Mouse (Mus musculus) embryonic stem cell, embryonic (primary cell): ENCODE data around the gene Mest.

ENCODE experiments used
- CTCF ChIA-PET, 4 experiments: fragments of 300-600 bp in 2 of 4; fragments of 350-600 bp in 2 of 4; sonication (Branson Sonifier 250); formaldehyde crosslinking; loops; one replicate each; lab custom pipeline; 2022; ENCODE audit warnings: inconsistent platforms in 2 of 4; lab: Charles Lee
- POLR2A ChIA-PET, 4 experiments: fragments of 300-600 bp in 2 of 4; fragments of 350-600 bp in 2 of 4; sonication (Branson Sonifier 250); formaldehyde crosslinking; loops; one replicate each; lab custom pipeline; 2022; ENCODE audit warnings: antibody characterized with exemption in 4 of 4, inconsistent platforms in 1 of 4; lab: Charles Lee

The Mest gene

GRCm38 (mm10) chr6:30723331-30723730 lies at the start of gene Mest:
TSS of gene Mest (plus strand) at chr6:30723547.
- CTCF ChIA-PET: interaction anchor here in 1 of 4 experiments (1.8 kb wide), 1 partner anchor 171 kb away, joined by 4 read pairs; no protein-coding TSS in a partner anchor
- POLR2A ChIA-PET: interaction anchor here in 1 of 4 experiments (1.2 to 2.3 kb wide), 2 partner anchors 10 to 16 kb away, joined by 4 to 9 read pairs; no protein-coding TSS in a partner anchor

DNA sequence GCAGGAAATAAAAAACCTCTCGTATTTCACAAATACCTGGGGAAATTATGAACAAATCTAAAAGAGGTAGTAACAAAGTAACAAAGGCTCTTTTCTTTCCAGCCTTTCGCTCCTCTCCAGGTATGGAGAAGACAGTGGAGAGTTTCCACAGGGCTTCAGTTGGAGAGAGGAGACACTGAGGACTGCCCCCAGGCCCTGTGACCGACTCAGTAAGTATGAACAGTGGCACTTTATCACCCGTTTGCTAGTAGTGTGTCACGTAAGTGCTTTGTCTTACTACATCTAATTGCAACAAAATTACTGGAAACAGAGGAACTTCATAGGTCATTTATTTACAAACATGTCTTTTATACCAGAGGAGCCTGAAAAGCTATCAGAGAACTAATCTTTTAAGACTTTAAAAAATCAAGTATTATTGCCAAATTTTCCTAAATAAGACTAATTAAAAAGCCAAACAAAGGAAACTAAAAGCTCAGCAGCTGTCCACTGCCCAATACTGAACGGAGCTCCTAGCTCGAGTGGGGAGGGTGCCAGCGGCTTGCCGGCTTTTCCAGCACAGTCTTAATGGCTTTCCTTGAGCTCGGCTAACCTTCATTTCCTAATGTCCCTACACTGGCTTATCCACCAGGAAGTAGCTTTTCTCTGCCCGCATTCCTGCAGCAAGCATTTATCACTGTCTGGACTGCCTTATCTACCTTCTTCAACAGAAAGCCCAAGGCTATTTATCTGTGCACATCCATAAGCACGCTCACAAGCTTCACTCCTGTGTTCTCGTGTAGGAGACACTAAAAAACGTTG lies 49.4 kb upstream of the Mest start:
- ChIA-PET CTCF (interaction anchor here in 3 of 4 experiments (0.6 to 1.4 kb wide), 4 partner anchors 41 to 309 kb away, joined by 4 to 10 read pairs (median 4); no protein-coding TSS in a partner anchor), POLR2A (interaction anchor here in 2 of 4 experiments (0.8 to 1.6 kb wide), 3 partner anchors 13 to 164 kb away, joined by 3 read pairs; partner anchors contain the start of genes Ssmem1 (in 1 of the 2) and Tmem209 (in 1 of the 2))

DNA sequence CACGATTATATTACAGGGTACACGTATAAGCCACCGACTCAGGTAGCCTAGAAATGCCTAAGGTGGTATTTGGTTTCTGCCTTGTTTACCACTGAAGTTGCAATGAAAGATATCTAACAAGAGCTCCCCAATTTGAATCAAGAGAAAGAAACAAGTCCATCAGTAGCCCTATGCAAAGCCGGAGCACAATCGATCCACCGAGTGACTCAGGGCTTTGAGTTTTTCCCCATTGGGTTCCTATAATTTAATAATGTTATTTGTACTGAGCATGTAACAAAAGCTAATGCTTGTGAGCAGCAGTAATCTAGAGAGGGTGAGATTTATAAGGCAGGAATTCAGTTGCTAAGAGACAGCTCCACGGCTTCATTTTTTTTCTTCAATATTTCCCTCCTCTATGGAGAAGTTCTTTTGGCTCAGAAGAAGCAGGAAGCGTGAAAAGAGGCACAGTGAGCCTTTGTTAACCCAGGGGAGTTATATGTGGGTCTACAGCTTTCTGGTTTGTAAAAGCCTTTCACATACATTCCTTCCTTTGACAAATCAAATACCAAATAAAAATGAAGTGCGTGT lies 48.5 kb upstream of the Mest start:
- CTCF ChIA-PET: interaction anchor here in 3 of 4 experiments (0.6 to 1.4 kb wide), 3 partner anchors 62 to 308 kb away, joined by 3 to 10 read pairs (median 4); no protein-coding TSS in a partner anchor
- POLR2A ChIA-PET: interaction anchor here in 2 of 4 experiments (0.5 to 1.6 kb wide), 5 partner anchors 12 to 165 kb away, joined by 3 to 6 read pairs (median 3); partner anchors contain the start of genes Cep41 (in 1 of the 2), Ssmem1 (in 1 of the 2) and Tmem209 (in 1 of the 2)

GRCm38 (mm10) chr6:30675281-30675771 lies 48.0 kb upstream of the Mest start:
- POLR2A ChIA-PET: interaction anchor here in 2 of 4 experiments (0.5 to 1.6 kb wide), 5 partner anchors 11 to 166 kb away, joined by 3 to 6 read pairs (median 3); partner anchors contain the start of genes Cep41 (in 1 of the 2), Ssmem1 (in 1 of the 2) and Tmem209 (in 1 of the 2)
- CTCF ChIA-PET: interaction anchor here in 2 of 4 experiments (0.5 to 1.4 kb wide), 3 partner anchors 62 to 395 kb away, joined by 3 to 4 read pairs (median 3); no protein-coding TSS in a partner anchor

DNA sequence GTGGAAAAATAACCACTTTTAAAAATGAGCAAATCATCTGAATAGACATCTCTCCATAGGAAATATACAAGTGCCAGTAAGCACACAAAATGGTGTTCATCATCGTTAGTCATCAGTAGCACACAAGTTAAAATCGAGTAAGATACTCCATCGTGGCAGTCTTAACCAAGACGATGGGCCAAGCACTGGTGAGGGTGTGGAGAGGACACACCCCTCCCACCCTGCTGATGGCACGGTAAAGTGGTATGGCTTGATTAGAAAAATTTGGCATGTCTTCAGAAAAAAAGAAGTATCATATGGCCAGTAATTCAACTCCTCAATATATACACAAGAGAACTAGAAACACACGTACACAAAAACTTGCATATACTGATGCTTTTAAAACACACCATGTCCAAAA lies 46.8 kb upstream of the Mest start:
- CTCF ChIA-PET: no interaction called here
- POLR2A ChIA-PET: no interaction called here

DNA sequence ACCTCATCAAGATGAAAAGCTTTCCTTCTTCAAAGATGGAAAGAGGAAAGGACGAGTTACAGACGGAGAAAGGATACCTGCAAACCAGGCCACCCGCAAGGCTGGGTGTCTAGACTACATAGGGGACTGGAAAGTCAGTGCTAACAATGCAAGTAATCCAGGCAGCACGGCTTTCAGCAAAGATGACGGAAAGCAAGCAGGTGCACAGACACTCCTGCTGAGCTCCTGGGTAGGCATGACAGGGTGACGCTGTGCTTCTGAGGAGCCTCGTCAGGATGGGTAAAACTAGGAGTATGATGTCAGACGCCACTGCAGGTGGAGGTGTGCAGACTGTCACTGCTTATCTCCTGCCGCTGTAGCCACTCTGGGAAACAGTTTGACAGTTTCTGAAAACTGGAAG lies 45.8 kb upstream of the Mest start:
- POLR2A ChIA-PET: interaction anchor here in 1 of 4 experiments (2.0 kb wide), 1 partner anchor 16 kb away, joined by 7 read pairs; the partner anchor contains the start of gene Cep41
- CTCF ChIA-PET: no interaction called here

DNA sequence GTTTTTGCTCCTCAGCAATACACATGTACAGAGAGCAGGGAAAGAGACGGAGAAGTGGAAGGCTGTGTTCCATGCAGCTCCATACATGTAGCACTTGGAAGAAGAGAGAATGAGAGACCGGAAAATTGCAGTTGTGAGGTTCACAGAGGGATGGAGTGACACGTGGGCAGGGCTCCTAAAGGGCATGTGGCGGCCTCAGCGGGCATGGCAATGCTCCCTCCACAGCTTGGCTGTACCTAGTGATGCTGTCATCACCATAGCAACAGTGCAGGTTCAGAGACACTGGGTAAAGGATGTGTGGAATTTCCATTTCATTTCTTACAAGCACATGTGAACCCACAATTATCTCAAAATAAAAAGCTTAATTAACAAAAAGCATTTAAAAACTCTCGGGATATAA lies 44.9 kb upstream of the Mest start:
- ChIA-PET CTCF (no interaction called here), POLR2A (interaction anchor here in 1 of 4 experiments (2.0 kb wide), 1 partner anchor 15 kb away, joined by 7 read pairs; the partner anchor contains the start of gene Cep41)

- POLR2A ChIA-PET: no interaction called here
These were observed 43.8 kb upstream of the Mest start for GRCm38 (mm10) chr6:30679567-30679966.

DNA sequence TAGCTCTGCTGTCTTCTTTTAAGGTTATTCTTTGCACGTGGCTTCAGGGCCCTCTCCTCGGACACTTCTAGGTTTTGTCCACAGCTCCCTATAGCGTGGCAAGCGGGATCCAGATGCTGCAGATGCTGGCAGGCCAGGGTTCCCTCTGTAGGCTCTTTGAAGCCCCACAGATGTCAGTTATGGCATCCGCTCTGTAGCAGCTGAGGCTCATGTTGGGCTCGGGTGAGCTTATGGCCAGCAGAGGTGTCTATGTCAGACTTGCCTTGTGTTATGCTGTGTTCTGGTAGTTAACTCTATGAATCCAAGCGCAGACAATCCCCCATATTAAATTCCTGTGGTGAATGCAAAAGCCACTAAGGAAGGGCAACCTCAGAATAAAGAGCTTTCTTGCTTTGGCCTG lies 42.9 kb upstream of the Mest start:
- POLR2A ChIA-PET: interaction anchor here in 2 of 4 experiments (0.6 to 1.5 kb wide), 5 partner anchors 9 to 19 kb away, joined by 3 to 9 read pairs (median 4); partner anchors contain the start of gene Cep41 (in 1 of the 2)
- CTCF ChIA-PET: no interaction called here

More at GRCm38 (mm10) chr6:30679567-30679966, 43.8 kb upstream of the Mest start:
- CTCF ChIA-PET: no interaction called here

DNA sequence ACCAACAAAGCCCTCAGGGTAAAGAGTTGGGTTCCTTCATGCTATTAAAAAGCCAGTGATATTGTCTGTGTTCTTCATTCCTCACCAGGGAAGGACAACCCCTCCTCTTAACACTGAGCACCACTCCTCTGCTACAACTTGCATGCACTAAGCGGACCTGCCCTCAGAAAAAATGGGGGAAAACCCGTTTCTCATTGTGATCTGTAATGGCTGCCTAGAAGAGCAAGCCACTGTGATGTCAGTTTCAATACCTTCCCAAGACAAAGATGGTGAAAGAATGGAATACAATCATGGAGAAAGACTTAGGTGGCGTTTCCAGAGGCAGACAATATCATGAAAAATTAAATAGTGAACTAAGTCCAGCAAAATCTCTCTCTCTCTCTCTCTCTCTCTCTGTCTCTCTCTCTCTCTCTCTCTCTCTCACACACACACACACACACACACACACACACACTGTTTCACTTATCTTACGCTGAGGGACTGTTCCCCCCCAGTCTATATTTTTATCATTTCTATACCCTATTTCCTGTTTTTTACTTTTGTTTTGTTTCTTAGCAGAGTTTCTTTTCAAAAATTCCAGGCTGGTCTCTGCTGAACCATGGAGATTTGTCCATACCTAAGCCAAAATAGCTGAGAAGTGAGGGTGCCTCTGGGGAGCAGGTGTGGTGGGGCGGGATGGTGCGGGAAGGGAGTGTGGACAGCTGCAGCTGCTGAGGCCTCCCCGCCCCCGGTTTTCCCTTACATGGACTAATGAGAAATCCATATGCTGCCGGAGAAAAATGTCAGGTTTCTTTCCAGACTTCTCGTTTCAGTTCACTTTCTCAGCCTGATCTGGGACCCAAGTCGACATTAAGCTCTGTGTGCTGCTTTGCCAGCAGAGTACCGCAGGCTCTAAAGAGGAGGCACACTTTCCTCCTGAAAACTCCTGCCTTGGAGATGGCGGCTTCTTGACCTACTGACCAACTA lies 41.1 kb upstream of the Mest start:
- POLR2A ChIA-PET: interaction anchor here in 2 of 4 experiments (0.7 to 1.5 kb wide), 4 partner anchors 11 to 625 kb away, joined by 3 to 9 read pairs (median 4); partner anchors contain the start of genes Cep41 (in 1 of the 2), Ssmem1 (in 1 of the 2) and Tmem209 (in 1 of the 2)
- CTCF ChIA-PET: interaction anchor here in 1 of 4 experiments (0.6 kb wide), 1 partner anchor 346 kb away, joined by 5 read pairs; no protein-coding TSS in a partner anchor

DNA sequence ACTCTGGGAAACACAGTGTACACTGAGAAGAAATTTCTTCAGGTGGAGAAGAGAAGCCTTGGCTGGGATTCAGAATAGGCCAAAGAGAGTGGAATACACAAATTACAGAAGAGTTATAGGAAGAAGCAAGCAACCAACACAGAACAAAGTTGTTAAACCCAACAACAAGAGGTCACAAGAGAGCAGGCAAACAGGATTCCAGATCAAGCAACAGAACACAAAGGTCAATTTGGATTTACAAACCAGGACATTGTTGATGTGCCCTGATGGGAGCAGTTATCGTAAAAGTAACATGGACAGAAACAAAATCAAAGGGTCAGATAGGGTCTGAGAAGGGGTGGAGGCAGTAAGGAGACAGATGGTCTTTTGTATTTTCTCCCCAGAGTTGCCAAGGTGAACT lies 38.8 kb upstream of the Mest start:
- CTCF ChIA-PET: no interaction called here
- POLR2A ChIA-PET: interaction anchor here in 1 of 4 experiments (0.5 kb wide), 1 partner anchor 68 kb away, joined by 3 read pairs; no protein-coding TSS in a partner anchor

DNA sequence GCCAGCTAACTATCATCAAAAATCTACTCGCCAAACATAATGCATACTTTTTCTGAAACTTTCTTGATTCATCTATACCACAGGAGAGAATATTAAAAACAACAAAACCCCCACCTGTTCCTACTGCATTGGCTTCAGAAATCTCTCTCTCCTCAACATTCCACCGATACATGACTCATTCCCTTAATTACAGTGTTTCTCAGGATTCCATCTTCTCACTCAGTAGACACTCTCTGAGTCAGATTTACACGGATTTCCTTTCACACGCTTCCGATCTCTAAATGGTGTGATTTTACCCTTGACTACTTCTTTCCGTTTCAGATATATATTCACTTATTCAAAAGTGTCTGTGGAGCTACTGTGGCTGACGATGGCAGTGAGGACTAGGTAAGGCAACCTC lies 36.1 kb upstream of the Mest start:
- POLR2A ChIA-PET: interaction anchor here in 1 of 4 experiments (1.1 kb wide), 1 partner anchor 12 kb away, joined by 3 read pairs; no protein-coding TSS in a partner anchor
- CTCF ChIA-PET: interaction anchor here in 1 of 4 experiments (0.6 kb wide), 1 partner anchor 52 kb away, joined by 3 read pairs; no protein-coding TSS in a partner anchor

GRCm38 (mm10) chr6:30692826-30693225 lies 30.5 kb upstream of the Mest start:
- CTCF ChIA-PET: interaction anchor here in 1 of 4 experiments (0.5 kb wide), 1 partner anchor 222 kb away, joined by 3 read pairs; no protein-coding TSS in a partner anchor
- POLR2A ChIA-PET: interaction anchor here in 2 of 4 experiments (1.1 to 2.6 kb wide), 5 partner anchors 44 to 302 kb away, joined by 4 to 7 read pairs (median 6); partner anchors contain the start of genes Ssmem1 (in 2 of the 2), Tmem209 (in 2 of the 2), Klhdc10 (in 1 of the 2) and Zc3hc1 (in 1 of the 2)

- ChIA-PET POLR2A (interaction anchor here in 3 of 4 experiments (0.6 to 2.6 kb wide), 19 partner anchors 12 to 432 kb away, joined by 3 to 9 read pairs (median 4); partner anchors contain the start of genes Ssmem1 (in 2 of the 3), Tmem209 (in 2 of the 3), Copg2 (in 1 of the 3) and Klf14 (in 1 of the 3)), CTCF (interaction anchor here (0.5 to 1.6 kb wide), 9 partner anchors 42 to 1745 kb away, joined by 3 to 7 read pairs (median 3); no protein-coding TSS in a partner anchor)
These were observed 29.9 kb upstream of the Mest start, which contains the start of gene Cep41 for GRCm38 (mm10) chr6:30693350-30693991. TSS of gene Cep41 (minus strand) at chr6:30693749.

- ChIA-PET POLR2A (interaction anchor here in 3 of 4 experiments (0.6 to 2.6 kb wide), 16 partner anchors 12 to 504 kb away, joined by 3 to 9 read pairs (median 4); partner anchors contain the start of genes Ssmem1 (in 2 of the 3), Tmem209 (in 2 of the 3), Copg2 (in 1 of the 3) and Klf14 (in 1 of the 3)), CTCF (interaction anchor here in 3 of 4 experiments (0.7 to 1.6 kb wide), 5 partner anchors 40 to 1745 kb away, joined by 3 to 7 read pairs (median 4); no protein-coding TSS in a partner anchor)
These were observed 29.1 kb upstream of the Mest start for GRCm38 (mm10) chr6:30694209-30694608.
